Mouse (Mus musculus): Measurements from ENCODE around the gene Olfr721-ps1.

The Olfr721-ps1 gene

DNA sequence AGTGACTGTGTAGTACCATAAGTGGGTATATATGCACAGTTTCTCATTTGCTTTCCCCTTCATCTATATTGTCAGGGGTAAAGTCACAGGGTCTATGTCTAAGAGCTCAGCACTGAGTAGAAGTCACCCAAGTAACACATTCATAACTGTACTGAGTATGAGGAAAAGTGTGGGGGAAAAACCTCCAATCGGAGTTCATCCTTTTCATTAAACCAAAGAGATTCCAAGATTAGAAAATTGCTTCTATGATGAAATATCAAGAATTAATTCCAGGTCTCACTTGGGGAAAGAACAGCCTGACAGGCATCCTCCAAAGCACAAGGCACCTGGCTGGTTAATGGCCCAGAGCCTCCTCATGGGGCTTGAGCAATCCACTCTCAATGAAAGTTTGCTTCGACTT is at the start of gene Olfr721-ps1:
TSS of gene Olfr721-ps1 (plus strand) at position 301 of the 400 bp plus-strand sequence.
- DNase-seq (ENCODE audit: low spot score), result no peak

DNA sequence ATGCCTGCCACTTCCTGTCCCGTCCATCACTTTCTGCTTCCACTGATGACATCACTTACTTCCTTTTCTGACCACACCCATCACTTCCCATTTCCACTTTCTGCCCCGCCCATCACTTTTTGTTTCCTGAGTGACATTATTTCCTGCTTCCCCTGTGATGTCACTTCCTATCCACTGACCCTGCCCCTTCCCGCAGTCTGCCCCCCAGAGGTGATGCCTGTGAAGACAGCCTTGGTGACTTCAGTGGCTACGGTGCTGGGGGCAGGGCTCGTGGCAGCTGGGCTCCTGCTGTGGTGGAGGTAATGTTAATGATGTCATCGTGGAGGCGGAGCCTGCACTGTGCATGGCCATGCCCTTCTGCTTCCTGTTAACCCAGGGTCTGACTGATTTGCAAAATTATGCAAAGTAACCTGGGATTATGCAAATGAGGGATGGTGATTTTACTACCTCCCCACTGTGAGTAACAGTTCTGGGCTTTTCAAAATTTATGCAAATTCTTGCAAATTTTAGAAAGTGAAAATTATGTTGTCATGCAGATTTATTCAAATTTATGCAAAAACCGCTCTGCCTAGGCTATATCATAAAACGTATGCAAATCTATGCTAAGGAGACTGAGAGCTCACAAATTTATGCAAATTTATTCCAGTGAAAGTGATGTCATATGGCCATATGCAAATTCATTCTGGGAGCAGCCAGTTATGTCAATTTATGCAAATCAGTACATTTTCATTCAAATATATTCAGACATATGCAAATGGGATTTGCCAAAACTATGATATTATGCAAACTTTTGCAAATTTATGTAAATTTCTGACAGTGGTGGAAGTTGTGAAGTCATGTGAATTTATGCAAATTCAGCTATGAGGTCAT is 49.1 kb upstream of the Olfr721-ps1 start:
- no peak for DNase-seq (ENCODE audit: low spot score)

DNA sequence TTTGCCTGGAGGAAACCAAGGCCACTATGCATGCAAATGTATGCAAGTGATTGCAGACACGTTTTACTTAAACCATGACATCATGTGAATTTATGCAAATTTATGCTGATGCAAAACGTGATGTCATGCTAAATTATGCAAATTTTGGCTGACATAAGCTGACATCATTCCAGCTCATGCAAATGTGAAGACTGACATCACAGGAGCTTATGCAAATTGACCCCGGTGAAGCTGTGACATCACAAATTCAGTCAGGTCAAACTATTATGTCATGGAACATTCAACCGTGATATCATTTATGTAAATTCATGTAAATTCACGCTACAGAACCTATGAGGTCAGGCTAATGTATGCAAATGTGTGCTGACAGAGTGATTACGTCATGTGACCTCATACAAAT is 48.5 kb upstream of the Olfr721-ps1 start:
- no peak for DNase-seq (ENCODE audit: low spot score)

DNA sequence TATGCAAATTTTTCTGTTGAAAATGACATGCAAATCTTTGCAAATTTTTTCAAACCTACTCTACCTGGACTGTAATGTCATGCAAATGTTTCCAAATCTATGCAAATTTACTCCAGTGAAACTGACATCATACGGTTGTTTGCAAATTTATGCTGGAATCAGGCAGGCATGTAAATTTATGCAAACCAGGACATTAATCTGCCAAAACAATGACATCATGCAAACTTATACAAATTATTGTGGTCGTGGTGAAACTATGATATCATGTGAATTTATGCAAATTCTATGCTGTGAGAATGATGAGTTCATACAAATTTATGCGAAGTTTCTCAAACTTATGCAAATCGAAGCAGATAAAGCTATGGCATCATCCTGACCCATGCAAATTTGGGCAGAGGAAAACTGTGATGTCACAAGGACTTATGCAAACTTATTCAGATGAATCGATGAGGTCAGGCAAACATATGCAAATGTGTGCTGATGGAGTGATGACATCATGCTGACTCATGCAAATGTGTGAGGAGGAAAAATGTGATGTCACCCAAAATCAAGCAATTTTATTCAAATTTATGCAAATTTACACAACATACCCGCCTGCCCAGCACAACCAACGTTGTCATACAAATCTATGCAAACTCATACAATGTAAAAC is 47.9 kb upstream of the Olfr721-ps1 start:
- no peak for DNase-seq (ENCODE audit: low spot score)

DNA sequence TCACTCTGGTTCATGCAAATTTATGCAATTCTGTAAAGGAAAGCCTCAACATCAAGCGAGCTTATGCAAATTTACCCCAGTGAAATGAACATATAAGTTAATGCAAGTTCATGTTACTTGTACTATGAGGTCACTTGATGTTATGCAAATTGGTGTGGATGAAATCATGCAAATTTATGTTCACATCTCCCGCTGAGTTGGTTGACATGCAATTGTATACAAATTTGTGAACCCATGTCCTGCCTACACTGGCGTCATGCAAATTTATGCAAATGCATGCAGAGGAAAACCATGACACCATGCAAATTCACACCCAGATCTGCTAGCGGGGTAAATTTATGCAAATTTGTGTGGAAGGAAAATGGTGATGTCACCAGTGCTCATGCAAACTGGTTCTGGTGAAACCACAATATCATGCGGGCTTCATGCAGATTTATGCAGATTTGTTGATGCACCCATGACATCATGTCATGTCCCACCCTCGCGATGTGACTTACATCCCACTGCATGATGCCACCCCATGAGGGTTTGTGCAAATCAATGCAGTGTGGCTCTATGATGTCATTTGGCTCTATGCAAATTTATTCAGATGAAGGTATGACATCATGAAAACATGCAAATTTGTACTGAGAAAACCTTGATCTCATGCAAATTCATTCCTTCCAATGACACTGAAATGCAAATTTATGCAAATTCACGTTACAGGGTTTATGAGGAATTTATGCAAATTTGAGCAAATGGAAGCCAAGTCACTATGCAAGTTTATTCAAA is 47.2 kb upstream of the Olfr721-ps1 start:
- no peak for DNase-seq (ENCODE audit: low spot score)

DNA sequence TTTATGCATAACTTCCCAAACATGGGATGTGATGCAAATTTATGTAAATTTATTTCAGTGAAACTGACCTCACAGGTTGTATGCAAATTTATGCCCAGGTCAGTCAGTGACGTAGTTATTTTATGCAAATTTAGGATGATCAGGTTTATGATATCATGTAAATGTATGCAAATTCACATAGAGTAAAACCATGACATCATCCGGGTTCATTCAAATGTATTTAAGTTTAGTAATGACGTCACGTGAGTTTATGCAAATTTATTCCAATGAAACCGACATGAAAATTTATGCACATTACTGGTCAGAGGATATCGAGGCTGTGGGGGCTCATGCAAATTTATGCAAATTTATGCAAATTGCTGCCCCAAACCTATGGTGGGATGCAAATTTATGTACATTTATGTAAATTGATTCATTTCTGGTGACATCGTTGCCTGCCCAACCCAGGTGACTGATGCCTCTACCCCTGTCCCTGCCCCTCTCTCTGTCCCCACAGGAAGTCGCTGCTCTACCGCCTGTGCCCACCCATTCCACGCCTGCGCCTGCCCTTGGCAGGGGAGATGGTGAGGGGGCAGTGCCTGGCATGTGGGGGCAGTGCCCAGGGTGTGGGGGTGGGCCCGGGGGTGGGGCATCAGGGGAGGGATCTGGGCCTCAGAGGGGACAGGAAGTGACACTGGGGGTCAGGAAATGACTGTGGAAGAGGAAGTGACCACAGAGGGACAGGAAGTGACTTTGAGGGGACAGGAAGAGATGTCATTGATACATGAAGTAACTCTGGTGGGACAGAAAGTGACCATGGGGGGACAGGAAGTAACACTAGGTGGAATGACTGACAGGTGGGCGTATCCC is 46.4 kb upstream of the Olfr721-ps1 start:
- DNase-seq (ENCODE audit: low spot score), result no peak

DNA sequence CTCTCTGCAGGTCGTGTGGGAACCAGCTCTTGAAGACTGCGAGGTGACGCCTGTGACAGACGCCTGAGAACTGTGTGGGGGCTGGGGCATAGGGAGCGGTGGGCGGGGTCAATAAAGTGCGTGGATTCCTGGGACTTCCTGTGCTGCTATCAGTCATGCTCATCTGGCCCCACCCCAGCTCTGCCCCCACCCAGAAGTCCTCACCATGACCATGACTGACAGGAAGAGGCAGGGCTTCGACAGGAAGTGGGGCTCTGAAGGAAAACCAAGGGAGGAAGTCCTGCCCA is 45.8 kb upstream of the Olfr721-ps1 start:
- DNase-seq (ENCODE audit: low spot score), result no peak

DNA sequence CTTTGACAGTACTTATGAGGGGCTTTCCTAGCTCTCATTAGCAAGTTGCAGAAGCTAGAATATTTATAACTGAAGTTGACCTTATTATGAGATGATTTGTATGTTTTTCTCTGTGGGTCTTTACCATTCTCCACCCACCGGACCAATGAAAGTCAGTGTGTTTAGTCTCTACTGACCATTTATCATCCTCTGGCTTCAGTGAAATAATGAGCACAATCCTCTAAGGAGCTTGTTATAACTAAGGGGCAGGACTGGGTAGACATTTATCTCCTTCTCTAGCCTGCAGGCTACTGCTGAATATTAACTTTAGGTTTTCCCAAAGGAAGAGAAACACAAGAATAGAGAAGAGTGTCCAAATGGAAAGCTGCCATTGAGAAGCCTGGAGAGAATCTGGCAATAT is 5.6 kb upstream of the Olfr721-ps1 start:
- no peak for DNase-seq (ENCODE audit: low spot score)

DNA sequence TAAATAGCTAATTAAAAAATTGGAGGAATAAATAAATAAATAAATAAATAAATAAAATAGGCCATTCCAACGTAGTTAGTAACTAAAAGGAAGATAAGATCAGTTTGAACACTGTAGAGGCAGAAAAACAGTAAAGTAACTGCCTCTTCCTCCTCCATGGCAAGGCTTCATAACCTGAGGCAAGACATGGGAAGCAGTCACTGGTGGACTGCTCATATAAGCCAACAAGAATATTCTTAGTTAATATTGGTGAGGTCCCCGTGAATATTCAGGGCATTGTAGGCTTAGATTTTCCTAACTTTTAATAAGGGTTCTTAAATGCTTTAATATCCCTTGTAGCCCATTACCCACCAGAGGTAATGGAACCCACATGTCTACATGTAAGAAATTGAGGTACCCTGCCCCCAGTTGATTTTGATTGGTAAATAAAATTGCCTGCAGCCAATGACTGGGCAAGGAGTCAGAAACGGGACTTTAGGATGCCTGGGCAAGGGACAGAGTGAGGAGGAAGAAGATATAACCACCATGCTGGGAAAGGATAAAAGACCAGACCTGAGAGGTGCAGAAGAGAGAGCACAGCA is 35.1 kb downstream of the Olfr721-ps1 start:
- DNase-seq (ENCODE audit: low spot score), result no peak
